Mouse (Mus musculus) naive thymus-derived CD4-positive, alpha-beta T cell, adult 2 months (primary cell): ENCODE measurements around the gene Fam216a.

Source experiments
- DNase-seq: peaks from one replicate; pipeline ENCODE4 v3.0.0-alpha.2; 2011; ENCODE audit warnings: low read depth

Gene Fam216a

DNA sequence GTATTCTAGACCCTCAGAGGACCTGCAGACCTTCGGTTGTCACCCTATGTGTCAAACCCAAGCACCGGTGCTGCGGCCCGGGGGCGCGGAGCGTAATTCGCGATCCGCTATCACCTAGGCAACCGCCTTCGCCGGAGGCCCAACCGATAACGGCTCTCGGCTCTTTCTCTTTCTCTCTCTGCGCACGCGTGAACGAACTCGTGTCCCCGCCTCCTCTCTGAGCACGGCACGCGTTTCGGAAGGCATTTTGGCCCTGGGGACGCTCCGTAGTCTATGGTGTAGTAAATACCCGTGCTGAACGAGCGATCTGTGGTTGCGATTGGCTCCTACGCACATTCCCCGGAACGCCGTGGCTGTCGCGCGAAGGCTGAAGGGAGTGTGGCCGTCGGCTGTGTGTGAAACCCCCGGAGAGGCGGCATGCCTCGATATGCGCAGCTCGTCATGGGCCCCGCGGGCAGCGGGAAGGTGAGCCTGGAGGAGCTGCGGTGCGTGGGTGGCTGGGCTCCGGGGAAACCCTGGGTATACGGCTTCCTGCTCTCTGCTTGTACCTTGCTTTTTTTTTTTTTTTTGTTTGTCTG is at the start of gene Fam216a:
TSS of gene Fam216a (minus strand) at position 173 of the 578 bp plus-strand sequence.
- peak; percentile 99 for DNase-seq

DNA sequence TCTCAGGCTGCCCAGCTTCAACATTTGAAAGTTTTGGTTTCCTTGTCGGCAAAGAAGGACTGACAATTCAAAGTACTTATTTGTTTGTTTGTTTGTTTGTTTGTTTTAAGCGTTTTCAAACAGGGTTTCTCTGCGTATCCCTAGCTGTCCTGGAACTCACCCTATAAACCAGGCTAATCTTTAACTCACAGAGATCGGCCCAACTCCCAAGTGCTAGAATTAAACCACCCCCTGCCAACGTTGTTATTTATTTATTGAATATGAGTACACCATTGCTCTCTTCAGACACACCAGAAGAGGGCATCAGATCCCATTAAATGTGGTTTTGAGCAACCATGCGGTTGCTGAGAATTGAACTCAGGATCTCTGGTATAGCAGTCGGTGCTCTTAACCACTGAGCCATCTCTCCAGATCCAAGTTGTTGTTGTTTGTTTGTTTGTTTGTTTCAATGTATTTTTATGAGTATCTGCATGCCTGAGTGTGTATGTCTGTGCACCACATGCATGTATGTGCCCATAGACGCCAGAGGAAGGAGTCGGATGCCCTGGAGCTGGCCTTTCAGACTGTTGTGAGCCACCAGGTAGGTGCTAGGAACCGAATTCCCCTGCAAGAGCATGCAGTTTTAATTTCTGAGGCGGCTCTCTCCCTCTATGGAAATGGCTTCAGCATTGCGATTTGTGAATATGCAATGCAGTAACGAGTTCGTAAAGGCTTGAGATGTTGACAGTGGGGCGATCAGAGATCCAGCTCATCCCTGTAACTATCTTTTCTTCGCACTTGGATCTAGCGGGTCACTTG is 49.3 kb upstream of the Fam216a start, which contains the start of gene Anapc7:
TSS of gene Anapc7 (plus strand) at position 423 of the 798 bp plus-strand sequence.
- no peak for DNase-seq

DNA sequence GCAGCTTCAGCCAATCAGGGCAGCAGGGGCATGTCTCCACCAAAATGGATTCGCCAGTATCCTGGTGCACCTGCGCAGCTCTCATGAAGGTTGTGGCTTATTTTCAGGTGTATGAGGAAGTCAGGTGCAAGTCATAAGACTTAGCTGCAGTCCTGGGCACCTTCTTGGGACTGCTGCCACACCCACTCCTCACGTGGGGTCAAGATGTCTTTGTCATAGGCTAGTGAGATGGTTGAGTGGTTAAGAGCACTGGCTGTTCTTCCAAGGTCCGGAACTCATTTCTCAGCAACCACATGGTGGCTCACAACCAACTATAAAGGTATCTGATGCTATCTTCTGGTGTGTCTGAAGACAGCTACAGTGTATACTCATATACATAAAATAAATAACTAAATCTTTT is 48.5 kb upstream of the Fam216a start:
- DNase-seq: peak; percentile 27

DNA sequence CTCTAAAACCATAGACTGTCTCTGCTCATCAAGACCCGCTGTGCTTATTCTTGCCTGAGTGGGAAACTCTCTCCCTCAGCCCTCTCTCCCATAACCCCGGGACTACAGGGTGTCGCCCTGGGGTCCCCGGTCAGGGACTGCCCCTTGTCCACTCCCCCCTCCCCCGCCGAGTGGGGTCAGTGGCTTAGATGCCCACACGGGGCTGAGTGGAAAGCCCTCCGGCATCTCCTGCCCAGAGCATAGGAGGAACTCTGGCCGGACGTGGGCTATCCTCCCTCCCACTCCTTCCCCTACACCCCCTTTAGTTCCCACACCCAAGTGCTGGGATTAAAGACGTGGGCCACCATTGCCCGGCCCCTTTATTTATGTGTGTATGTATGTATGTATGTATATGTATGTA is 43.3 kb upstream of the Fam216a start:
- no peak for DNase-seq

DNA sequence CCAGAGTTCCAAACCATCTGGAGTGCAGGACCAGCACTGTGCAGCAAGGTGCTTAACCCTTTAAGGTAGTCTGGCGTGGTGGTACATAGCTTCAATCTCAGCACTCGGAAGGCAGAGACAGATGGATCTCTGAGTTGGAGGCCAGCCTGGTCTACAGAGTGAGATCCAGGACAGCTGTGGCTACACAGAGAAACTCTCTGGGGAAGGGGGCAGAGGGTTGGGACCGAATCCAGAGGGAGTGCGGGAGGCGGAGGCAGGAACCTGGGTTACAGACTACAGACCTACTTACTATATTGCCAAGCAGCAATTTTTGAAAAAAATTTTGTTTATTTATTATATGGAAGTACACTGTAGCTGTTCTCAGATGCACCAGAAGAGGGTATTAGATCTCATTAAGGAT is 42.2 kb upstream of the Fam216a start:
- DNase-seq: no peak

DNA sequence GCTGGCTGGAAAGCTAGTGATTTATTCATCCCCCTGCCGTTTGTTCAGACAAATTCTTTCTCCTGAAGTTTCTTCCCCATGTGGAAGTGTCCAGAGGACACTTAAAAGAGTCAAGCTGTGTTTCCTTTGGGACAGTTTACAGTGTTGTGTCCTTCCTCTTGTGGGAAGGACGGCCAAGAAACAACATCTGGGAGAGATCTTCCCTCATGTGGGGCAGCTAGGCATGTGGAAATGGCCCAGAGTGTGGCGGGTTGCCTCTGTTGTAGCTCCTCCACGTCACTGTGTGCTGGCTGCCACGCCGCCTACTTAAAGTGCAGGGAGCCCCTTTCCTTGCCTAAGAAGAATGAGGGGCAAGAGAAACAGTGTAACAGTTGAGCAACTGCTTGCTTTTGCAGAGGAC is 40.7 kb upstream of the Fam216a start:
- no peak for DNase-seq

DNA sequence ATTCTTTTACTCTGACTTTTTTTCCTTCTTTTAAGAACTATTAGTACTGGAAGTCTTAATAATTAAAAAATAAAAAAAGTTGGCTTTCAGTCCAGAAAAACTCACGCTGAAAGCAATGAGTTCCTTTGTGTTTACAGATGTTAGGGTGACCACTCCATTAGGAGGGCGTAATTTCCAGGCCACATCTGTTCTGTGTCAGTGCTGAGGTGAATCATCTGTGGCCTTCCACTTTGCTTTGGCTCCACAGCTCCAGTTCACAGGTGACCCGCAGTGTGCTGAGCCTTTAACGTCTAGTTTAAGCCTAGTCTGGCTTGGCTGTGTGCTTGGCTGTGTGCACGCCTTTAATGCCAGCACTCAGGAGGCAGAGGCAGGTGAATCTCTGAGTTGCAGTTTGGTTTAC is 39.7 kb upstream of the Fam216a start:
- no peak for DNase-seq

DNA sequence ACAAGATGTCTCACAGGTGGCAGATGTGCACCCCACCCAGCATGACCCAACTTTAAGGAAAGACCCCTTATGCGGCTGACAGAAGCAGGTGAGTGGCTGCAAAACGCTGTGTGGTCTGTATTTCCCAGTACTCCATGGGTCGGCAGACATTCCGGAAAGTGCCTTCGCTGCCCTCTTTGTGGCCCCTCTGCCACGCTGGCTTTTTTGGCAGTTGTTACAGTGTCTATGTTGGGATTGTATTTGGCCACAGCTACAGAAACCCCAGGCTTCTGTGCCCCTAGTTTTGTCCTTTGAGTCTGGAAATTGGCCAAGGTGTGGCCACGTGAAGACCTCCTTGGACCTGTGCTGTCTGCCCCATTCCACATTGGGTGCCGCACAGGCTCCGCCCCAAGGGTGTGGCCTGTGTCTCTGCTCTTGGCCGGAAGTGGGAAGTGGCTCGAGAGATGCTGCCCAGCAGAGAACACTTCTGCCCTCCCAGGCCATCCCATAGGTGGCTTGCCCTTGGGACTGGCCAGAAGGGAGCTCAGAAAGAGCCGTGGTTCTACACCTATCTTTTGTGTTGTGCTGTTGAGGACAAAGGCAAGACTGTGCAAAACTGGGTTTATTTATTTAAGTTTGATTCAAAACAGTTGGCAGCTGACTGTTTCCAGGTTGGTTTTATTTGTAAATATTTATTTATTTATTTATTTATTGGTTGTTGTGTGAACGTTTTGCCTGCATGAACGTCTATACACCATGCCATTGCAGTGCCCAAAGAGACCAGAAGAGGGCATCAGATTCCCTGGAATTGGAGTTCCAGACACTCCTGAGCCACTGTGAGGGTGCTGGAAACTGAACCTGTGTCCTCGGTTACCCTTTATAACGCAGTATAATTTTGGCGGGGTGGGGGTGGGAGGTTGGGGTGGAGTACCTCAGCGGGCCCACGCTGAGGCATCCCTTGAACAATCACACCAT is 37.8 kb upstream of the Fam216a start:
- no peak for DNase-seq

DNA sequence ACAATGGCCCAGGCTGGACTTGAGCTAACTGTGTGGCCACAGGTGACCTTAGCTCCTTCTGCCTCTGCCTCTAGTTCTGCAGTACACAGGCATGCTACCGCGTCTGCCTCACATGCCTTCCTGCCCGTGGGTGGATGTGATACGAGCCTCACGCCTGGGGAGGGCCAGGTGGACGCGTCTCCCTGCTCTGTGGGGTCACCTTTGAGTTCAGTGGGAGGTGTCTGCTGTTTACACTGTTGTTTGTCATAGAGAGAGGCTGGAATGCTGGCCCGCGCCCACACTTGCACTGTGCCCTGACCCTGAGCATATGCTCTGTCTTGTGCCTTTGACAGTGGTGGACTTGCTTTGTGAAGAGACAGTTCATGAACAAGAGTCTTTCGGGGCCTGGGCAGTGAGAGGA is 33.4 kb upstream of the Fam216a start:
- DNase-seq: no peak

DNA sequence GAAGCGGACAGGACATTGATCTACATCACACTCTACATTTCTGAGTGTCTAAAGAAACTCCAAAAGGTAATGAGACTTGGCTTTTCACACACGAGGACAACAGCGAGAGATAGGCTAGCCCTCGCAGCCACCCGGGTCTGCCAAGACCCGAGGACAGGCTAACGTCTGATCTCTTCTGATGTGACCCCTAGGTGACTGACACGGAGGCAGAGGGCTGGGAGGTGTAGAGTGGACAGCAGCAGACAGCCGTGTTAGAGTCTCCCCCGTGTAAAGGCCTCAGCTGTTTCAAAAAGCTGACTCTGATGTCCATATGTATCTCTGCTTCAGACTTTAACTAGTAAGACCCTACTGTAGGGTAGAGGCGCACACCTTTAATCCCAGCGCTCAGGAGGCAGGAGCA is 31.2 kb upstream of the Fam216a start:
- no peak for DNase-seq

DNA sequence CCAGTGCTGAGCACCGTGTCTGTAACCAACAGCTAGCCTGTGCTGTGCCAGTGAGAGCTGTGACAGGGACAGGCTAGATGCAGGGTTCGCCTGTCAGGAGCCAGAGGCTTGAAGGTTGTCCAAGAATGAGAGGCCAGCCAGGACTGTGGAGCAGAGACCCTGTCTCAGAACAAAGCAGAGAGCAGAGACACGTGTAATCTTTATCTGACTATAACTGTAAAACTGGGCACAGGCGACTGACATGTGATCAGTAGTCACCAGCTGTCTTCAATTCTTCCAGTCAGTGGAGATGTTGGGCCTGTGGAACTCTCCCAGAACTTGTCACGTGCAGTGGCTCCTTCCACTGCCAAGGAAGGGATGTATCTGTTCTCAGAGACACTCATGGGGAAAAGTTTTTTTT is 30.6 kb upstream of the Fam216a start:
- DNase-seq: no peak

DNA sequence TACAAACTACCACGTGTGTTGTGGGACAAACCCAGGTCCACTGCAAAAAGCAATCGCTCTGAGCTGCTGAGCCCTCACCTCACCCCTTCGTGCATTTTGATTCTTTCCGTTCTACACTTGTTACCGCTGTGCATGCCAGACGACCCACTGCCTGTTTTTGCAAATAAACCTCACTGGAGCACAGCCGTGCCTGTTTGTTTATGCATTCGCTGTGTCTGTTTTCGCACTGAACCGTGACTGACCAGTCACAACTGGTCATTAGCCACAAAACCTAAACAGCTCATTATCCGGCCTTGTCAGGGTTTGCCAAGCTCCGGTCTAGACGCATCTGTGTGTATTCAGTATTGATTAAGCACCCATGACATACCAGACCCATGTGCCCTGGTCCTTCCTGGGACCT is 30.0 kb upstream of the Fam216a start:
- DNase-seq: no peak

DNA sequence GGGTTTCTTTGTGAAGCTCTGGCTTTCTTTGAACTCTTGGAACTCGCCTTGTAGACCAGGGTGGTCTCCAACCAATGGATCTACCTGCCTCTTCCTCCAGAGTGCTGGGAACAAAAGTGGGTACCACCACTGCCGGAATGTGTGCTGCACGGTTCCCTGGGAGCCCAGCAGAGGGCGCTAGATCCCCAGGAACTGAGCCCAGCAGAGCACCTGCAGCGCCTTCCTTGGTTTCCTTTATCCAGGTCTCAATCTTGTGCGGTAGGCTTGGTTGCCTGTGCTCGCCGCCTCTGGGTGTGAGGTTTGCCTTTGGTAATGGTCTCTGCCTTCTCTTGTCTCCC is 29.1 kb upstream of the Fam216a start:
- peak; percentile 81 for DNase-seq

DNA sequence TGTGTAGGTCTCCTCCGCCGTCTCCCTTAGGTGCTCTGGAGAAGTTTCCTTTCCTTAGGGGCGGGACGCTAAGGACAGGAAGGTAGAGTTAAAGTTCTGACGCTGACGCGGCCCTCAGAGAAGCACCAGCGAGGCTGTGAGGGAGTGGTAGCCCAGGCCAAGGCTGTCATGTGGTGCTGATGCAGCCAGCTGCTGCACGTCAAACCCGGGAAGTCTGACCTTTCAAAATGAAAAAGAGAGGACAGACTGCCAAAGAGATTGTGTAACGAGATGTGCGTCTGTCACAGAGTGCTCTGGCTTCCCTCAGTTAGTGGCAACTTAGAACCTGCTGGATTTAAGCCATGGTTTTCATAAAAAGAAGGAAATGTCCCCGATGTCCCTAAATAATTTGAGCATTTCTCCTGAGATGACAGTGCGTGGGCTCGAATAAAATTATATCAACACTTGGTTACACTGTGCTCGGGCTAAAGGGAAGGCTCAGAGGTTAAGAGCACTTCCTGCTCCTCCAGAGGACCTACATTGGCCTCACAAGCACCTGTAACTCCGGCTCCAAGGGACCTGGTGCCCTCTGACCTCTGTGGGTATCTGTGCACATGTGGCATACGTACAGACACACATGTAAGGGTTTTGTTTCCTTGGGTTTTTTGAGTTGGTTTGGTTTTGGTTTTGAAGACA is 28.6 kb upstream of the Fam216a start:
- no peak for DNase-seq

DNA sequence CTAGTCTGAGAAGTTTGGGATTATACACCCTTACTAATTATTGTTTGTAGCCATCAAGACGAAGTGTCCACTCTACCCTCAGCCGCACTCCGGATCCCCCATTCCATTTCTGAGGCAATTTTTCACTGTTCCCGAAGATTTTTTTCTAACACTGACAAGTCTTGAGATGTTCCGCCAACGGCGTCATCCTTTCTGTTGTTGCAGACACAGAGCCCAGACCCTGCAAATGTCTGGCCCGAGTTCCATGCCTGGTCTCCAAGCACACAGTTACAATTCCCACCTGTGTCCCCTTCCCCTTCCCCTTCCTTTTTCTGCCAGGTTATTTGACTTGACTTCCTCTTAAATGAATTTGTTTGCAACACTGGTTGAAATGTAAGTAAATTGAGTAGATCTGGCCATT is 27.7 kb upstream of the Fam216a start:
- DNase-seq: no peak

DNA sequence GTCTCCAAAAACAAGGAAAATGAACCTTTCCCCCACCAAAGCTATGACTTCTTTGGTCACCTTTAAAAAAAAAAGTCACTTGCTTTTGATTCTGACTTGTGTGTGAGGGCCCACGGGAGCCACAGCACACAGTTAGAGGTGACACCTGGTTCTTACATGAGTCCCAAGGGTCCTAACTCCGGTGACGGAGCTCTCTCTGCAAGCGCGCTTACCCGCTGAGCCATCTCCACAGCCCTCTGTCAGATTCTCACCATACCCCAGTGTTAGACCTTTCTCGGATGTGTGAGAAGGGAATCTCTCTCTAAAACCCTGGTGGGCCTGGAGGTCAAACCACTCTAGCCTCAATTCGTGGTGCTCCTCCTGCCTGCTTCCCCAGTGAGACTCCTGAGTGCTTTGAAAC is 25.3 kb upstream of the Fam216a start:
- DNase-seq: no peak

DNA sequence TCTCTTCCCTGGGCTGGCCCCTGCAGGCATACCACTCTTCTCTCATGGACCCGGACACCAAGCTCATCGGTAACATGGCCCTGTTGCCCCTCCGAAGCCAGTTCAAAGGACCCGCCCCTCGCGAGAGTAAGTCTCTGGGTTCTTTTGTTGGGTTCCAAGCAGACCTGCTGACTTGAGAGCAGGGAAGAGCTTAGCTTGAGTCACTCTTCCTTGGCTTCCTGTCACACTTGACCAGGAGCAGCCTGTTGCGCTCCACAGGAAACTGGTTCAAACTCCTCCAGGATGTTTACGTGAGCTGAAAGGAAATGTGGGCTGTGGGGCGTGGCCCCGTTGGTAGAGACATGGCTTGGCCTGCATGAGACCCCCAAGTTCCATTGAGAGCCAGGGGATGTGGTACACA is 24.6 kb upstream of the Fam216a start:
- DNase-seq: no peak

DNA sequence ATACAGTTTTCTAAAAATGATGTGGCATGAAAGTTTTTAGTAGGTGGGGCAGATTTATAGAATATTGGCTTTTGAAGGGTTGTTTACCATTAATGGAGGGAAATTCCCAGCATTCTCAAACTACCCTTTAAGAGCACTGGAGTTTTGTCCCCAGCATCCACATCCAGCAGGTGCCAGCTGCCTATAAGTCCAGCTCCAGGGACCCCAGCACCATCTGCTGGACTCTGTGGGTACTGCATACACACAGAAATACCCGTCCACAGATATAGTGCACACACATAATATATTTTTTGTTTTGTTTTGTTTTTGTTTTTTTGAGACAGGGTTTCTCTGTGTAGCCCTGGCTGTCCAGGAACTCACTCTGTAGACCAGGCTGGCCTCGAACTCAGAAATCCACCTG is 21.7 kb upstream of the Fam216a start:
- DNase-seq: peak; percentile 90

DNA sequence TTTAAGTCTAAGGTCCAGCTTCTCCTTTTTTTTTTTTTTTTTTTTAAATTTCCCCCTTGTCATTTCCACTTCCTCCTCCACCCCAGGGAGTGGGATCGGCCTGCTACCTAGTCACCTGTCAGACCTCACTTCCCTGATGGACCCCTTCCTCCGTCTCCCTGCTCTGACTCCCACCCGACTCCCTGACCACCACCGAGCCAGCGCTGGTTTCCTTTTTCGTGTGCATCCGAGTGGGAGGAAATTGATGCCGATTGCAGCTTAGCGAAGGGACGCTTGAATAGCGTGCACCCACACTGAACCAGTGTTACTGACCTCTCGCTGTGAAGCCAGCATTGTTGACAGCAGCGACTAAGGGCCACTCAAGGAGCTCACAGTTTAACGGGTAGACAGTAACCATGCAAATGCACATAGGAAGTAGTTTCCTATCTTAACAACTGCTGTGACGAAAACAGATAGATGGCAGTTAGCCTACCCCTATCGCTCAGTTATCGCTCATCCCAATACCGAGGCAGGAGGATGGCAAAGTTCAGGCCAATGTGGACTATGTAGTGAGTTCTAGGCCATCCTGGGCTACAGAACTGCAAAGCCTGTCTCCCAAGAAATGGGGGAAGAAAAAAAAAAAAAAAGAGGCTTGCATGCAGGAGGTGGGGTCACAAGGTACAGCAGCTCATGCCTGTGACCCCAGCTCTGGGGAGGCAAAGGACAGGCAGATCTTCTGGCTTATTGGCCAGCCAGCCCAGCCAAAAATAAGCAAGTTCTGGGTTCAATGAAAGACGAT is 20.3 kb upstream of the Fam216a start:
- peak; percentile 61 for DNase-seq

DNA sequence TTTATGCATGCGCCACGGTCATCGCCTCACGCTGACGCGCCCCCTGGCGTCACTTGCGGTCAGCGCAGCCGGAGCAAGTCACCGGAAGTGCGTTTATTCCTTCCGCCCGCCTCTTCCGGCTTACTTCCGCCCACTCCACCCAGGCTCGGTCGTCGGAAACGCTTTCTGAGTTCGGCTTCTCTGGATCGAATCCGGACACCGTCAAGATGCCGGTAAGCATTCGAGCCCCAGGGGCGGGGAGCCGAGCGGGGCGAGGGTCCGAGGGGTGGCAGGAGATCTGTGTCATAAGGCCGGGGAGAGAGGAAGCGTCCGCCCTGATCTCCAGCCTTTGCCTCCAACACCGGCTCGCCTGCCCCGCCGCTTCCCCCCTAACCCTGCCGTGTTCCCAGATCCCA is 19.6 kb upstream of the Fam216a start, which contains the start of gene Arpc3:
TSS of gene Arpc3 (plus strand) at position 93 of the 395 bp plus-strand sequence.
- DNase-seq: peak; percentile 98

DNA sequence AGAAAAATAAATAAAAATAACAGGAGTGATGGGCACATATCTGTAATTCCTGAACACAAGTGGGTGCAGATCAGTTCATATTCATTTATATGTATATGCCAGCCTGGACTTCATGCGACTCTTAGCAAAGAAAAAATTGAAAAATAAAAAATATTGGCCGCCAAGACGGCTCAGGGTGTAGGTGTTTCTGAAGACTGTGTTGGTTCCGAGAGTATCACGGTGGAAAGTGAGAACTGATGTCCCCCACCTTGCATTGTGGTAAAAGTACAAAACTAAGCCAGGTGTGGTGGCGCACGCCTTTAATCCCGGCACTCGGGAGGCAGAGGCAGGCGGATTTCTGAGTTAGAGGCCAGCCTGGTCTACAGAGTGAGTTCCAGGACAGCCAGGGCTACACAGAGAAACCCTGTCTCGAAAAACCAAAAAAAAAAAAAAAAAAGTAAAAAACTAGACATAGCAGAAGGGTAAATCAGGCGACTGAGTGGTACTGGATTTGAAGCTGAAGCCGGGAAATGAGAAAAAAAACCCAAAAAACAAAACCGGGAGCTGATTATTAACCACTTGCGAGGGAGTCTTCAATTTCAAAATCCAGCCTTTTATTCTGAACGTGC is 19.1 kb upstream of the Fam216a start:
- peak; percentile 39 for DNase-seq
